Mouse (Mus musculus) CH12.LX (cell line): ENCODE results near the gene Plcb1.

Source experiments
- CTCF ChIP-seq, 2 experiments: IDR thresholded peaks in 1 of 2; conservative IDR thresholded peaks in 1 of 2; 2 replicates each; pipeline ENCODE4 v1.5.1; 2011 to 2012; ENCODE audit warnings: low read depth in 2 of 2, low read length in 2 of 2, improper control_type of control experiment in 1 of 2, inconsistent platforms in 1 of 2, mild to moderate bottlenecking in 1 of 2, moderate library complexity in 1 of 2
- MYC ChIP-seq: IDR thresholded peaks from 2 replicates; pipeline ENCODE4 v1.6.1; 2011; ENCODE audit warnings: low read depth, mild to moderate bottlenecking, improper control_type of control experiment, low read length
- POLR2A ChIP-seq: IDR thresholded peaks from 2 replicates; pipeline ENCODE4 v1.6.1; 2011; ENCODE audit warnings: low read depth, mild to moderate bottlenecking, improper control_type of control experiment, low read length

DNA sequence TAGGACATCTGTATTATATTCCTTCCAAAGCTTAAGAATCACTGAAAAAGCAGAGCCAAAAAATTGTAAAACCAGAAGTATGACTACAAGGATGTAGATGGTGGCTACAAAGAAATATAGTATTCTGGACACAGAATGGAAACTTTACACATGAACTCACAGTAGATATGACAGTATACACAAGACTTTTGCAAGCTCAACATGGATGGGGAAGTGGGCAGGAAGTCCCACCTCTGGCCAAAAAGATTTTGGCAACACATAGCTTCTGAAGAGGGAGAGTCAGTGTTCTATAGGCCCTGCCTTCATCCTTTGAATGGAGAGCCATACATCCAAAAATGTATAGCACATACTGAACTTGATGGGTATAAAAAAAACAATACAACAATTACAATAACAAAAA is 30.3 kb upstream of the Plcb1 start:
- no peak for TF ChIP-seq MYC
- TF ChIP-seq POLR2A, result no peak
- TF ChIP-seq CTCF (conservative IDR thresholded peaks at IDR 0.05 in 1 of 2, IDR thresholded peaks at IDR 0.05 in 1 of 2; ENCODE audit: low read depth in 2 of 2, low read length in 2 of 2), result no peak
